Mouse (Mus musculus) c-Kit-positive CD71-positive TER-119-positive erythroid progenitor cells, embryonic 14.5 days (primary cell): ENCODE measurements around the gene Glra3.

Experiments
- DNase-seq: peaks from one replicate; pipeline ENCODE4 v3.0.0-alpha.2; 2013; ENCODE audit warnings: low spot score

Gene Glra3

DNA sequence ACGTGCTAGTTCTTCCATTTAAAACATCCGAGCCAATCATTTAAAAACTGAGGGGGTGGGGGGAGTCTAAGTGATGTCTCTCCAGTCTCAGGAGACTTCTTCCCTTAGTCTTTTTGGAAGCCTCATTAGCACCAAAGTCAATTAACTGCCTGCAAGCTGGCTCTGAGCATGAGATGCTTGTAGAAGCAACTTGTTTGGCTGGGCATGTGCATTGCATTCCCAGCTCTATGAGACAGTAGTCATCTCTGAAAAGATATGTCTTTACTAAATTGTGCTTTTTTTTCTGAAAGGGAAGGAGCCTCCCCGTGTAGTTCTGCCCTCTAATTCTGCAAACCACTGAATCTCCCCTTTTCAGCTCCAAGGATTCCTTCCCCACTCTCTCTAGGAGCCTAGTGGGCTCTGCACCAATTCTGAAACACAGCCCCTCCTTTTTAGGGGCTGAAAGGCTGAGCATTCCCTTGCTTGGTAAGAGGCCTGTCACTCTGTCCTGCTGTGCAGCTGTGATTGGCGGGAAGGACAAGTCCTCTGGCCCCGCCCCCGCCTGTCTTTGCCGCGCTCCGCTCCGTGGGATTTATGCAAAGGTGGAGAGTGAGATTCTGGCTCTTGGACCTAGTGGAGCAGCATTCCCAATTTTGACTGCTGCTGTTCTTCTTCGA is at the start of gene Glra3:
Gene Glra3 (plus strand): TSS at position 591 of the 656 bp plus-strand sequence.
- no peak for DNase-seq

- no peak for DNase-seq
Measured at GRCm38 (mm10) chr8:55906848-55907247, 33.4 kb upstream of the Glra3 start, which contains the start of gene Adam29. TSS of gene Adam29 (minus strand) at chr8:55906948.

- DNase-seq = no peak
Measured at GRCm38 (mm10) chr8:55940526-55940880, 243 bp downstream of the Glra3 start.

- no peak for DNase-seq
Measured at GRCm38 (mm10) chr8:55964759-55965320, 24.6 kb downstream of the Glra3 start.

GRCm38 (mm10) chr8:55997859-55998258 is 57.6 kb downstream of the Glra3 start:
- DNase-seq = no peak

DNA sequence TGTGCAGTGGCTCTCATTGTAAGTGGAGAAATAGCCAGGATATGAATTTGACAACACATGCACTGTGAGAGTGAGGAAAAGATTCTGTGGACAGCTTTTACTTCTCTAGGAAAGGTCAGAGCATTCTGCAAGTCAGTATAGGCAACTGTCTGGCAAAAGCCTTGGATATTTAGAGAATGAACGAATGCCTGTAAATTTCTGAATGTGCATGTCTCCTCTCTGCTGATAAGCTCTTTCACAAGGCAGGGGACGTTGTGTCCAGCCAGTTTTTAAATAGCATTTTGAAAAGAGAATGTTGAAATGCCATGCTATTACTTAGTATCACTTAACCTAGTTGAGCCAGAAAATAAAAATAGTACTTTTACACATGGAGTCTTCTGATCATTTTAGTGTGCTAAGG is 114.1 kb downstream of the Glra3 start:
- DNase-seq = no peak

GRCm38 (mm10) chr8:56063081-56063480 is 122.8 kb downstream of the Glra3 start:
- no peak for DNase-seq

- no peak for DNase-seq
Measured at GRCm38 (mm10) chr8:56070486-56071254, 130.4 kb downstream of the Glra3 start.

DNA sequence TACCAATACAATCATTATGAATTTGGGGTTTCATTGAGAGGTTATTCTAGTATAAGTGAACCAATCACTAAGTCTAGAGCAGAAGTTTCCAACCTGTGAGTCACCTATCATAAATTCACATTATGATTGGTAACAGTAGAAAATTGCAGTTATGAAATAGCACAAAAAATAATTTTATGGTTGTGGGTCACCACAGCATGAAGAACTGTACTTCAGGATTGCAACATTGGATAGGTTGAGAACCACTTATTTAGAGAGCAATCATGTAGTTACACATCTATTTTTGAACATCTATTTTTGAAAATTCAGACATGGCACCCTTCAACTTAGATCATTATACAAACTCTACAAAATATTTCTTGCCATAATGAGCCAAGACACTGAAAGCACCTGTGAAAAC is 143.4 kb downstream of the Glra3 start:
- no peak for DNase-seq

GRCm38 (mm10) chr8:56094385-56094784 is 154.1 kb downstream of the Glra3 start:
- no peak for DNase-seq

DNA sequence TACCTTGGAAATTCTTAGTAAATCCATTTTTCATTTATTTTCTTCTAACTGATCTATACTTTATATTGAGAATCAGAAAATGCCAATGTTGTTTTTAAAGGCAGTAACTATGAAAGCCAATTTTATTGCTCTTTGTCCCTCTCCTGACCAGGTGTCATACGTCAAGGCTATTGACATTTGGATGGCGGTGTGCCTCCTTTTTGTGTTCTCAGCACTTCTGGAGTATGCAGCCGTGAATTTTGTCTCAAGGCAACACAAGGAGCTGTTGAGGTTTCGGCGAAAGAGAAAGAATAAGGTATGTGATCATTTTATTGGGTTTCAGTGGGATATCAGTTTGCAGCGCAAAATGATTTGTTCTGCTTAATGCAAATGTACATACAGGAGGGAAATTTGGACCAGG is 170.0 kb downstream of the Glra3 start:
- no peak for DNase-seq

DNA sequence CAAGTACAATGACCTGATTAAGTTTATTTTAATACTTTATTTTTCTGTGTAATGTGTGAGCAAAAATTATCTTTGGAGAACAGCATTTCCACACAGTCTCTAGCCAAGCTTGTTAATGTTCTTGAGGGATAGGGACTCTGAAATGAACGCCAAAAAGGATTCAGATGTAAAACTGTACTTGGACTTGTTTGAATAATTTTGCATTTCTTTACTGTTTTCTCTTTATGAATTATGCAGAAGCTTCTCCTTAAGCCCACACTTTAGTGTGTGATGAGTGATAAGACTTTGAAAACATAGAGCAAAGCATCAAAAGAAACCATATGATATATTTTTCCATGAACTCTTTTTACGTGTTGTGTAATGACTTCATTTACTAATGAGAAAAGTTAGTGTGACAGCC is 189.1 kb downstream of the Glra3 start:
- DNase-seq = no peak

- DNase-seq = no peak
Measured at GRCm38 (mm10) chr8:56150697-56151096, 210.4 kb downstream of the Glra3 start.

DNA sequence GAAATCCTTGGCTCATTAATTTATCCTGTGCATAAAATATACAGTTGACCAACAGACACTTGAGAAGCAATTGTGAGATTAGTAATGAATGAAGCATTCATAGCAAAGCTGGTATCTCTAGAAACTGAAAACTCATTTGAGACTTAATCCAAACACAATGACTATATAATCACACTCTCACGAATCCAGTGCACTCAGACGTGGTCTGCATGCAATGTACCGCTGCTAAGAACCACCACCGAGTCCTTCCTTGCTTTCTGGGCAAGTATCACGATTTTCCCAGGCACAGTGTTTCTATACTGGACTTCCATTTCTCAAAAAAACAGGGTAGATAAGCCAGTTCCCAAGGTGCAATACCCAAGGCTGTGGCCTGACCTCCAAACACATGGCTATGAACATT is 211.3 kb downstream of the Glra3 start:
- DNase-seq = no peak

DNA sequence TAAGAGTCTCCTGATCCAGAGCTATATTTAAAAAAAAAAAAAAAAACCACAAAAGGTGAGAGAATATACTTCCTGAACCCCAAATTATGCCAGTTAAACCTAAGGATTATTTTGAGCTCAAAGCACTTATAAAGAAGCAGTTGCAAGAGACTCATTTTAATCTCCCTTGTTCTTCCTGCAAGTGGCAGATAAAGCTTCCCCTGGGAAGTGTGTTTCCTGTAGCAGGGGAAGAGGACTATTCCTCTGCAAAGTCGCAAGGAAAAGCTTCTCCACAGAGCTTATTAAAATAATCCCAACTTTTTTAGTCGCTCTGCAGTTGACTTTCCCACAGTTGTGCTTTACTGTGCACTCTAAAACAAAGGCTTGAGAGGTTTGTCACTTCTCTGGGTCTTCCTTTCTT is 218.7 kb downstream of the Glra3 start:
- no peak for DNase-seq
